Mouse (Mus musculus) thymus, adult 18-20 months (tissue): ENCODE measurements around the gene Cpsf3.

Source experiments
- DNase-seq, 2 experiments: peaks; one replicate each; pipeline ENCODE4 v3.0.0; 2022; ENCODE audit warnings: mixed read lengths in 2 of 2

The Cpsf3 gene

DNA sequence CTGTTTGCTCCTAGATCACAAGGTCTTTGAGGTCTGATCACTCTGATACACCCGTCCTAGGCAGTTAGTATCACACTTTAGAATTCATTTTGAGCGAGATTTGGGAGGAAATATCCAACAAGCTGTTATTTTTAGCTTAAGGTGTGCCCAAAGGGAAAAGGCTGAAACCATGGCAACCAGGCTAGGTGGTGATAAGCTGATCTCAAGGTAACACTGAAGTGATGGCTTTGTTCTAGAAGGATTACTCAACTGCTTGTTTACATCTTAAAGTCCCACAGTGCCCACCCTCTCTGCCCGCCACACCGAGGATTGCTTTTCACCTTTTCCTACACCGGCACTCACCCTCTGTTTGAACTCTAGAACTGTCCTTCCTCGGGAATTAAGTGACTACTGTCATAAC lies 4.5 kb downstream of the Cpsf3 start:
- no peak for DNase-seq

DNA sequence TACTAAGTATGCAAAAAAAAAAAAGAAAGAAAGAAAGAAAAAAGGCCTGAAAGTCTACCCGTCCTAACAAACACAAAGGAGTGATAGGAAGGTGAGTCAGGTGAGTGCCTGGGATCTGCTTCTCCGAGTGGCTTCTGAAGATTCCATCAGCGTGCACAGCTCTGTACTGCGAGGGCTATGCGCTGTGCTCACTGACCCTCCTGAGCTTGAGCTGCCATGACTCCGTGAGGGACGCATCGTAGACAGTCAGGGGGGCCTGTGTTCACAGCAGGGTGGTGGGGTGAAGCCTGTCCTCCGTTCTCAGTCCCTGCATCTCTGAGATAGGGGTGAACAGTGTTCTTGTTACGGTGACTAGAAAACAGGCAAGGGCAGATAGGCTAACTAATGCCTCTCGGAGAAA lies 13.7 kb downstream of the Cpsf3 start:
- DNase-seq = no peak

DNA sequence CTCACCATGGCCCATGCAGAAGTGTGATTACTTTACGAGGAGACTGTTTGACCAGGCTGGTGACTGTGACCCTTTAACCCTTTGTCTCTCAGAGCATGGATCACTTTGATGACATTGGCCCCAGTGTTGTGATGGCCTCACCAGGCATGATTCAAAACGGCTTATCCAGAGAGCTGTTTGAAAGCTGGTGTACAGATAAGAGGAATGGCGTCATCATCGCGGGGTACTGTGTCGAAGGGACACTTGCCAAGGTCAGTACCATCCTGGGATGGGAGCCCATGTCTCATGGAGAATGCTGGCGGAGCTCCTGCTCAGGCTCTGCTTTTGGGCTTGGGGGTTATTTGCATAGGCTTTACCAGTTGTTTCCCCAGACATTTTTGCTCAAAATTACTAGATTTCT lies 16.1 kb downstream of the Cpsf3 start:
- no peak for DNase-seq

DNA sequence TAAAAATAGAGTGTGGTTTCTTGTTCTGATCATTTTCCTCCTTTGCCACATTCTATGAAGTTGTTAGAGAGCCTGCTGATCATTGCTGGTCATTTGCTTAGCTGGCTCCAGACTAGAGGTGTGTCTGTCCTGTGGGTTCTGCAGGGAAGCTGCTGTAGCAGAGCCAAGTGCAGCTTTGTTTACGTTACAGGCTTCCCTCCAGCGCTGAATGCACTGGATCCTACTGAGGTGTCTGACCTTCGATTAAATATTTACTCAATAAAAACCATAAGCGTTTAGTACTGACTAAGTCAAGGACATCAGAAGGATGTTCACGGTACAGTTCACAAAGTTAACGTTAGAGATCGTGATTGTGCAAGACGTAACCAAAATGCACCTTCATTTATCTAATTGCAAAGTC lies 16.7 kb downstream of the Cpsf3 start:
- DNase-seq = no peak

DNA sequence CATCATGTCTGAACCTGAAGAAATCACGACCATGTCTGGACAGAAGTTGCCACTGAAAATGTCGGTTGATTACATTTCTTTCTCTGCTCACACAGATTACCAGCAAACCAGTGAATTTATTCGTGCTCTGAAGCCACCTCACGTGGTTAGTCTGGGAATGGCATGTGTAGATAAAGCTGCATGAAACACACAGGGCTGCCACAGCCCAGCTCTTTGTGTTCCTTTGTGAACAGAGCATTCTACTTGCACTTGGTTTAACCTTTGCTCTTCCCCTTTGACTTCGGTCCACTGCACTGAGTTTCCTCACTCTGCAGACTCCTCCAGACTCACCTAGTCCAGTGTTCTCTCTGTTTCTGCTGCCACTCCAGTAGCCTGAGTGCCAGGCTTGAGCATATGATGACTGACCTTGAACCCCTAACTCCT lies 17.2 kb downstream of the Cpsf3 start:
- DNase-seq = no peak

DNA sequence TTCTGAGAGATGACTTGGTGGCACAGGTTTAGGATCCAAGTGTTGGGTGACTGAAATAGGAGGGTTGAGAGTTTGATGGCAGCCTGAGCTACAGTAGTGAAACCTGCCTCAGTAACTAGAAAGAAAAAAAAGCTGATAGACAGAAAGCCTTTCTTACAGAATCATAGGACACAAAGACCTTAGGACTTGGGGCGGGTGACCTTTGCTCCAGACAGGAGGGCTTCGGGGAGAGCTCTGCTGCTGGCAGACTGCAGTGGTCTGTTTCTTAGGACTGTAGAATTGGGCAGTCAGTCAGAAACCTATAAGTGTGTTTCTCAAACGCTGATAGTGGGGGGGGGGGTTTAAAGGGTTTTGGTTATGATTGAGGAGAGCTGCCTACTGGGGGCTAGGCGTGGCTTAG lies 20.6 kb downstream of the Cpsf3 start:
- no peak for DNase-seq

DNA sequence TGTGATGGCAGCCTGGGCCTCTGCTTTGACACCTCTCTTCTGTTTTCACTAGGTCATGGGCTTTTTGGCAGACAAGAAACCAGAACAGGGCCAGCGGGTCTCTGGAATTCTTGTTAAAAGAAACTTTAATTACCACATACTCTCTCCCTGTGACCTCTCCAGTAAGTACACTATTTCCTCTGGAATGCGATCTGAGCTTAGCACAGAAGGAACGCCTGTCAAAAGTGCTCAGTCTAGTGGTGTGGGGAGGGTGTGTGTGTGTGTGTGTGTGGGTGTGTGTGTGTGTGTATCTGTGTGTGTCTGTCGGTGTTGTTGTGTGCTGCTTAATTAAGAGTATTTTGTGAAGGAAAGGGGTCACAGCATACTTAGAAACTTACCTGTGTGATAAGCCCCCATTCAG lies 21.5 kb downstream of the Cpsf3 start:
- DNase-seq = no peak

DNA sequence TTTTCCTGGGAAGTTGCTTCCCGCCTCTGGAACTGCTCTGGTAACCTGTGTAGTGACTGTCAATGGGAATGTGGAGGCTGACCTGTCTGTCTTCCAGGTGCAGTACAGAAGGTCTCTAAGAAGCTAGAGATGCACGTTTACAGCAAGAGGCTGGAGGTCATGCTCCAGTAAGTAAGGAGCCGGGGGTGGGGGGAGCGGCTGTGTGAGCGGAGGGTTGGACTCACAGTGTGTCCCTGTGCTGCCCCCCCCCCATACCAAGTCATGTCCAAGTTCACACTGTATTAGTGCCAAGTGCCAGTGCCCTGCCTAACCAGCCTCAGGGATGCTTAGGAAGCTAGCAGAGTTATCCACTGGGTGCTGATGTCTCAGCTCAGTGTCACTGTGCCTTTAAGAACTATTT lies 27.0 kb downstream of the Cpsf3 start:
- no peak for DNase-seq

DNA sequence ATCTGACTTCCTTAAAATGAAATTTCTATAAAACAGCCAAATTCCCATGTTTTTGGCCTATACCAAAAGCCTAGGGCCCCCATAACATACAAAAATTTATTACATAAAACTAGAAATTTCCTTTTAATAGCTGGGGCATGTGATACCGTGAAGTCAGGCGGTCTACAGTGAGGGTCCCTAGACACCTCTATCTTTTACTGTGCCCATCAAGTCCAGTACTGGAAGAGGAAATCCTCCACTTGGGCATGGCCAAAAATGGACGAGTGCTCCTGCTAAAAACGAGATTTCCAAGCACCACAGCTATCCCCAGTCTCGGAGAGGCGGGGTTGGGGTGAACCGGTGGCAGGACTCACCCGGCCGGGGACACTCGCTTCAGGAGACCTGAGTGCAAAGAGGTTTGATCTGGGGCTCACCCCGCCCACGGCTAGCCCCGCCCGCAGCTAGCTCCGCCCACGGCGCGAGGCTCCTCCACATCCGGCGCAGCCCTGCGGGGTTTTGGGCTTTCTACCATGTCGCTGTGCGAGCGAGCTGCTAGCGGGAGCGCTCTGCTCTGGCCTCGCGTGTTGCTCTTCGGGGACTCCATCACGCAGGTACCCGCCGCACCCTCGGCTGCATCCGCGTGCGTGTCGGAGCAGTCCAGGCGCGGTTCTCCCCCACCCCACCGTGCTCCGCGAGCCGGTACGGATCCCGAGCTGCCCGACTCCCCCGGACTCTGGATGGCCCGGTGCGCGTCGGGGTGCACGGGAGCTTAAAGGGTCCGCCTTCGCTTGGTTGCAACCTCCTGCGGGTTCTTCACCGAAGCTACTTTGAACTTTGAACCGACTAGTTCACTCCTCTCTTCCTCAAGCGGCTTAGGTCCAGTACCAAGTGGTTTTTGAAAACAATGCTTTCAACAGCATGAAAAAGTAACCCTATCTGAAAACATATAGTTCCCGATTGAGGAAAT lies 31.0 kb downstream of the Cpsf3 start, which contains the start of gene Iah1:
TSS of gene Iah1 (plus strand) at position 467 of the 946 bp plus-strand sequence.
- DNase-seq = peak; percentile 84

DNA sequence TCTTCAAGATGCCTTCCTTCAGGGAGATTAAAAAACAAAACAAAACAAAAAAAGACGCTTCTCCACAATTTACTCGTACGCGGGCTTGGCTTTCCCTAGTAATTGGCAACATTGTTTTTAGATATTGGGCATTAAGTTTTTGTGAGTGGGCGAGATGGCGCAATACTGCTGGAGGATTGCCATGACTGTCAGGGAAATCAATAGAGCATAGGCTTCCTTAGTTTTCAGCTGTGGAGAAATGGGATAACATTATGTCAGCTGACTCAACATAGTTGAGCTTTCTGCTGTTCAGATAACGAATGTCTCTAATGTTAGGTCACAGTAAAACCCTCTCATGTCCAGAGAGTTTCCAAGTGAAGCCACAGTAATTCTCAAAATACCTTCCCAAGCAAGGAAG lies 31.7 kb downstream of the Cpsf3 start:
- DNase-seq = no peak

DNA sequence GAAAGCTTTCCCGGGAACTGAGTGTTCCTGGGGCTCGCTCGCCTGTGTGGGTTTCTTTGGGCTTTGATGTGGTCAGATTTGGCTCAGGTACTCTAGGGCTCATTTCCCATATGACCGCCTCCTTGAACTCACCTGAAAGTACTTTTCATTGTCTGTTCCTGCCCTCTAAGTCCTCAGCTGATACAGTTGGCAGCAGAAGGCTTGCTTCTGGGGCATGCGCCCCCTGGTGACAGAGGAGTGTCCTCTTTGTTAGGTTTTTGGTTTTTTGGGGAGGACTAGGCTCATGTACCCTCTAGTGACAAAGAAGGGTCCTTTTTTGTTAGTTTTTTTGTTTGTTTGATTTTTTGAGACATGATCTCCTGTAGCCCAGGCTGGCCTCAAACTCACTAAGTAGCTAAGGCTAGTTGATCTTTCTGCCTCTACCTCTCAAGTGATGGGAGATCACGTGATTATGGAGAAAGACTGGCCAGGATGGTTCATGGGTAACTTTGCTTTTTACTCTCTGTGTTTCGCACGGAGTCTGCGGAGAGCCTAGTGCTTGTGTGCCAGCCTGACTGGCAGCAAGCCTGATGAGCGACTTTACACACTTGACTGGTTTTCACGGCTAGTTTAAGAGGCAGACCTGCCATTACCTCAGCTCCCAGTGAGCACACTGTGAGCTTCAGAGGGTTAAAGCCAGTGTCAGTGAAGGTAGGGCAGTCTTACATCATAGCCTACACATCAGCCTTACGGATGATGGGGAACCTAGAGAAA lies 33.1 kb downstream of the Cpsf3 start:
- peak; percentile 43 to 64 for DNase-seq

DNA sequence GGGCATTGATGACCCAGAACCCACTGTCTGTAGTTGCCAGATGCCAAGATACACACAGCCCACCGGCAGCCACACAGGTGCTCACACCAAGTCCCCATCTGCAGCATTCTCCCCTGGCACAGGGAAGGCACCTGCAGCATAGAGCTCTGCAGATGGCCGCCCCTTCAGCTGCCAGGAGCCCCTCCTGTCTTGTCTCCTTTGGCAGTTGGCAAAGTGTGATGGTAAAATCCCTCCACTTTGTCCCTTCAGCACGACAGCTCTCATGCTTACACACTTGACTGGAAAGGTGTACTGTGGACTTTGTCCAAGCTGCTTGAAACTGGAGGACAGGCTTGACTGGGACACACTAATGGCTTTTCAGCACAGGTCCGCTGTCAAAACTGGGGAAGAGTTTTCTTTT lies 35.1 kb downstream of the Cpsf3 start:
- no peak for DNase-seq

DNA sequence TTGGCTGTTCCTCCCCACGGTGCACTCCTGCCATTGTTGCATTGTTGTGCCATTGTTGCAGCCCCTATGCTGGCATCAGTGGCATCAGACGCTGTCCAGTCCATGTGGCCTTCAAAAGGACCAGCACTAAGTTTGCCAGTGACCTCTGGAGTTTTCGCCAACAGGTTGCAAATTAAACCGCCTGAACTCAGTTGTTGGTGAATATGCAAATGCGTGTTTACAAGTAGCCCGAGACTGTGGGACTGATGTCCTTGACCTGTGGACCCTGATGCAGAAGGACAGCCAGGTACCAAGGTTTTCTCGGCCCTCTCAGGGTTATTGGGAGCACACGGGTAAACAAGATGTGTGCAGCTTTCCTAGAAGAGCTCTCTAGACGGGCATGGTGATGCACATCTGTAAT lies 36.0 kb downstream of the Cpsf3 start:
- DNase-seq = no peak

DNA sequence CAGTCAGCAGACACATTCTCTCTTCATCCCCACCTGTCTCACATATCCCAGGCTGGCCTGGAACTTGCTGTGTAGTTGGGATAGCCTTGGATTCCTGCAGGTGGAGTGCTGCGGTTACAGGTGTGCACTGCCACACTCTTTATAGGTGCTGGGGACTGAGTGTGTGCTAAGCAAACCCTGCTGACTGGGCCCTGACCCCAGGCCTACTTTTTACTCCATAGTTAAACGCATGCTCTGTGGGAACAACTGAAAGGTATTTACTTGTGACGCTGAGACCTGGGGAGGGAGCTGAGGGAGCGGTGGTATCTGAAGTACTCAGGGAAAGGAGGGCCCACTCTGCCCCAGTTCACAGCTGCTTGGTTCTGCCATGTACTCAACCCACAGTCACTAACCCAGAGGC lies 37.1 kb downstream of the Cpsf3 start:
- DNase-seq = no peak

DNA sequence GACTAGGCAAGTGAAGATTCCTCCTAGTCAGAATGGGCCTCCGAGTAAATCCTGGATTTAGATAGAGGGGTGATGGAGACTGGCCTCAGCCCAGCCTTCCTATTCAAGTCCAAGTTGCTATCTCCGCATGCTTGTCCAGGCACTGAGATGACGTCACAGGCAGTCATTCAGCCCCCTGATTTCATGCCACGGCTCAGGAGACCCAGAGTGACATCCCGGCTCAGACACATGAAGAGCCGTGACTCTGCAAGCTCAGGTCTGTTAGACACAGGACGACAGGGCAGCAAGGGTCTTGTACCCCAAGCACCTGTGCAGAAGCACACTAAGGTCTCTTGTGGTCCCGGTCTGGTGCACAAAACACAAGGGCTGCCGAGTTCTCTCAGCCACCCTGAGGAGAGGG lies 37.7 kb downstream of the Cpsf3 start:
- DNase-seq = no peak

DNA sequence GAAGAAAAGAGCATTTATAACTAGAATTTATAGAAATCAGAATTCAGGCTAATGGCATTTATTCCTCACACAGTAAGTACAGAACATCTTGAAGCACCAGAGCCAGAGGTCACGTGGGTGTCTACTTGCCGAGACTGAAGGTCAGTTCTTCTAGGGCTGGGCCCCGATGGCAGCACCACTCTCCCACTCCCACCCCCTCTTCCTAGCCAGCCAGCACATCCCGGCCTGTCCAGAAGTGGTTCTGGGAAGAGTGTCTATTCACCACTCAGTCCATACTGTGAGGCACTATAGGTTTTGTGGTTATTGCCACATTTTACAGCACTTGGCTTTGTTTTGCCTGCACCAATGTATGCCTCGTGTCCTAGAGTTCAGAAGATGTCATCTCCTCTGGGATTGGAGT lies 38.9 kb downstream of the Cpsf3 start:
- no peak for DNase-seq

DNA sequence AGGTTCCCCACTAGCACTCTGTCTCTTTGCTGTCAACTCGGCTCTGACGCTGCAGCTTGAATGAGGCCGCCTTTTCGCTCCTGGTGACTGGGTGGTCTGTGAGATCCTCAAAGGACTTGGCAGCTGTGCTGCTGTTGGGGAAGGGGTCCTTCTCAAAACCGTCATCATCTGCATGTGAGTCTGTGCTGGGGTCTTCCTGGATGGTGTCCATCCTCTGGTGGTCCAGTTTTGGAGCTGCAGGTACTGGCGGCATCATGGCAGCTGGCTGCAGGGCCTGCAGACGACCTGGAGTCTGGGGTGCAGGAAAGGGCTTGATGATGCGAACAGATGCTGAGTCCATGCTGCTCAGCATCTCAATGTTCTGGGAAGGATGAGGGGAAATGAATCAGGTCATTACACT lies 40.1 kb downstream of the Cpsf3 start:
- no peak for DNase-seq

DNA sequence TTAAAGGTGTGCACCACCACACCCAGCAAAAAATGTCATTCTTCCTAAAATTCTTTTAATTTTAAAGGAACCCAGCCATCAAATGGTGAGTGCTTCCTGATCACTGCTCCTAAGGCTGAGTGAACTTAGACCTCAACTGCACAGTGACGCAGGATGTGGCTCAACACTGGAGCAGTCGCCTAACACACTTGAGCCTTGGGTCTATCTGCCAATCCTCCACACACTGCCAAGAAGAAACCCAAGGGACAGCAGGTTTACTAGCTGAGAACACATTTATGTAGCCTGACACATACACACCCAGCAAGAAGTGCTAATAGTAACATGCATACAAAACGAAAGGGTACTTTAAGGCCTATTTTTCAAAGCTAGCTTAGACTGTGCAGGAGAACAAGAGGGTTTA lies 41.1 kb downstream of the Cpsf3 start:
- no peak for DNase-seq

DNA sequence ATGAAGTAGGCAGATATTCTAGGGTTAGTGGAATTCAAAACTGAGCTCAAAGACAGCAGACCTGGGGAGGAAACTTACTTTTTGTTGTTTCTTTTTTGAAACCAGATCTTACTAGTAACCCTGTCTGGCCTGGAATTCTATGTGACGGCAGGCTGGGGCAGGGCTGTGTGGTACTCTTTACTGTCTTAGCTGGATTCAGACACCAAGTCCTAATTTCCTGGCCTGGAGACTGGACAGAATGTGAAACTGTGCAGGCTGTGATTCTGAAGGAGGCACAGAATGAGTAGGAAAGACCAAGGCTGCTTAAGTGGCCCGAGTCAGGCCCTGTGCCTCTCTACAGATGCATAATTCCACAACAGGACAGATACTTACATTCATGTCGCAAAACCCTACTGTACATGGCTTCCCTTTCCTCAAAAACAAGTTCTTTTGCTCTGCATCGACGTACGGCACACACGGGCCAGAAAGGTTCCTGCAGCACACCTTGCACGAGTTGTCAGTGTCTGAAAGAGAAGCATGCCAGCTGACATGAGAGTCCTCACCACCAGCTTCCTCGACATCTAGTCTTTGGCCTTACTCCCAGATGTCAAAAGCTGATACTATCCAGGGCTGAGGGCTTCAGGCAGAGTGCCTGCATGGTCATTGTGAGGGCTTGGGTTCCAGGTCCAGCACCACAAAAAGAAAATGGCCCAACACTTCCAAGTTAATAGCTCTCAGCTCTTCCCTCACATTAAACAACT lies 44.6 kb downstream of the Cpsf3 start:
- no peak for DNase-seq

DNA sequence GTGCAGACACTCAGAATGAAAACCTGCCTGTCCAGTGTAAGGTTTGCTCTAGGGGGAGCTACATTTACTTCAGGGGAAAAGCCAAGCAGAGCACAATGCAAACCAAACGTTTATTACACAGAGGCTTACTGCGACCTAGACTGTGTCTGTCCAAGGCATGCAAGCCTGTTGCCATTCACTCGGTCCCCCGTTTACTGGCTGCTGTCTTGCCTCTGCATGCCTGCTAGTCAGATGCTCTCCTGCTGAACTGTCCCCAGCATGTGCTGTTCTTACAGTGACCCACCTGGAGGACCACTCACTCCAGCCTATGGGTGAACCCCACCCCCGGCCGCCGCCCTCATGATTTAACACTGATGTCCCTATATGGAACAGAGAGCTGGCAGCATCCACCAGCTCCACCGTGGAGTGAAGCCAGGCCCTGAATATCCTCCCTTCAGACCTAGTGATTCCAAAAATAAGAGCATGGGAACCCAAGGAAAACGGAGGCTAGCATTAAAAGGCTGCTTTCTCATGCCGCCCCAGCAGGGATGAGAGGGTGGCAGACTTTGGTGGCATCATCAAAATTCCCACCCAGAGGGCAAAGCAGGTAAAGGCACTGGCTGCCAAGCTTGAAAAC lies 45.9 kb downstream of the Cpsf3 start:
- no peak for DNase-seq

DNA sequence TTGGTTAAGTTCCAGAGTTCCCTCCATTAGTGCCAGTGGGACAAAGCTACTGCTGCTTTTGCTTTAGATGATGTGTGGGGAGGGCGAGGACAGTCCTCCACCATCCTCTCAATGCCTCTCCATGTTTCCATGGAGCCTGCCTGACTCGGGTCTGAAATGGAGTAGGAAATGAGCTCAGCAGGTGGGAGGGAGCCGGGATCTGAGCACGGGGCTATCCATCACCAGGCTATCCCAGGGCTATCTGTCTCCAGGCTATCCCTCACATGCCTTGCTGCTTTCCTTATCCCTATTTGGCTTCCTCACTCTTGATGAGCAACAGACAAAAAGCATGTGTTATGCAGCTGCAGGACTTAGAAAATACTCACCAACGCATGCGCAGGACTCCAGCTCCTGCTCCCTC lies 46.5 kb downstream of the Cpsf3 start:
- DNase-seq = no peak

DNA sequence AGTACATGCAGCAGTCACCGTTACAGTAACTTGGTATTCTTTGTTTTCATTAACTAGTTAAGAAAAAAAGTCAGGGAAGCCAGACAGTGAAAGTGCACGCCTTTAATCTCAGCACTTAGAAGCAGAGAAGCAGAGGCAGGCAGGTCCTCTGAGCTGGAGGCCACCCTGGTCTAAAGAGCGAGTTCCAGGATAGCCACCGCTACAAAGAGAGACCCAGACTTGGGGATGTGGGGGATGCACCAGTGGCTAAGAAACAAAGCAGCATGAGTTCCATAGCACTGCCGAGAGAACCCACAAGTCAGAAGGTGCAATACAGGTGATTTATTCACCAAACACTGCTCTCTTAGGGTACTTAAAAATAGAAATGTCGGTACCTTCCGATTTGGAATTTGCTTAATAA lies 47.8 kb downstream of the Cpsf3 start:
- no peak for DNase-seq

DNA sequence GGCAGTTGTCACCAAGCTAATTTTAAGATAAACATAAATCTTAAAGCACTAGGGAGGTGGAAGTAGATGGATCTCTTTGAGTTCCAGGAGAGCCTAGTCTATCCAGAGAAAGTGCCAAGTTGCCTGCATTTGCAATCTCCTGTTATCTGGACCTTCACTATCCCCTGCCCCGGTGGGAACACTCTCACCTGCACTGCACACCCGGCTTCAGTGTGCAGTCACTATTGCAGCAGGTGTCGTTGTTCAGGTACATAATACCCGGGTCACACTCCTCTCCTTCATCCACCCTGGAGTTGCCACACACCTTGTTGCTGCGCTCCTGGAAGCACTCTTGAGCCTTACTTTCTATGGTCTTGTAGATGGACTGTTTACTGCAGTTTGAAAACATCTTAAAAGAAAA lies 48.6 kb downstream of the Cpsf3 start:
- no peak for DNase-seq
